Mouse (Mus musculus) MEL (cell line): ENCODE data around the gene Camk2b. TPM values are rescaled to one million over a fixed set of nuclear protein-coding genes. Genes with fewer than 3 reads are reported as not detected.

Experiments used
- DNase-seq: peaks from one replicate; pipeline ENCODE4 v3.0.0; 2011; ENCODE audit warnings: low read depth, low spot score
- H3K27ac ChIP-seq: 2 replicates; pipeline ENCODE4 v1.5.1; 2012; ENCODE audit warnings: low read depth, mild to moderate bottlenecking, control low read depth, low read length, moderate library complexity; ENCODE audit not compliant: control insufficient read depth
- H3K27me3 ChIP-seq, 2 experiments: fragments of 150-350 bp in 1 of 2; sonication (generic) in 1 of 2; 2 replicates each; pipeline ENCODE4 v1.6.1; 2012; ENCODE audit warnings: low read length in 2 of 2, mild to moderate bottlenecking in 2 of 2, improper control_type of control experiment in 1 of 2, moderate library complexity in 1 of 2; ENCODE audit not compliant: insufficient read depth in 2 of 2, control insufficient read depth in 1 of 2
- H3K36me3 ChIP-seq, 2 experiments: 2 replicates each; pipeline ENCODE4 v1.6.1; 2012 to 2014; ENCODE audit warnings: low read length in 2 of 2, improper control_type of control experiment in 1 of 2, inconsistent platforms in 1 of 2, mild to moderate bottlenecking in 1 of 2; ENCODE audit not compliant: insufficient read depth in 2 of 2, control insufficient read depth in 1 of 2
- H3K4me1 ChIP-seq, 2 experiments: fragments of 150-350 bp in 1 of 2; sonication (generic) in 1 of 2; 2 replicates each; pipeline ENCODE4 v1.6.1; 2012; ENCODE audit warnings: low read length in 2 of 2, improper control_type of control experiment in 1 of 2, mild to moderate bottlenecking in 1 of 2; ENCODE audit not compliant: insufficient read depth in 2 of 2, control insufficient read depth in 1 of 2
- H3K4me3 ChIP-seq, 2 experiments: fragments of 150-350 bp in 1 of 2; sonication (generic) in 1 of 2; 2 replicates each; pipeline ENCODE4 v1.5.1; 2012; ENCODE audit warnings: low read depth in 2 of 2, low read length in 2 of 2, mild to moderate bottlenecking in 2 of 2, moderate library complexity in 2 of 2, control low read depth in 1 of 2, improper control_type of control experiment in 1 of 2; ENCODE audit not compliant: control insufficient read depth in 1 of 2, insufficient read depth in 1 of 2
- H3K79me2 ChIP-seq: 2 replicates; pipeline ENCODE4 v1.6.1; 2012; ENCODE audit warnings: mild to moderate bottlenecking, low read length, moderate library complexity; ENCODE audit not compliant: control insufficient read depth, poor library complexity, insufficient read depth
- H3K9ac ChIP-seq: 2 replicates; pipeline ENCODE4 v1.6.1; 2012; ENCODE audit warnings: low read depth, mild to moderate bottlenecking, control low read depth, low read length, moderate library complexity; ENCODE audit not compliant: control insufficient read depth, poor library complexity, severe bottlenecking
- H3K9me3 ChIP-seq: fragments of 150-350 bp; sonication (generic); replicated peaks from 2 replicates; pipeline ENCODE4 v1.6.1; 2012; ENCODE audit warnings: mild to moderate bottlenecking, low read length, improper control_type of control experiment, moderate library complexity; ENCODE audit not compliant: insufficient read depth
- BHLHE40 ChIP-seq: IDR thresholded peaks from 2 replicates; pipeline ENCODE4 v1.6.1; 2012; ENCODE audit warnings: low read depth, mild to moderate bottlenecking, inconsistent platforms, low read length, improper control_type of control experiment, borderline replicate concordance
- CHD1 ChIP-seq: IDR thresholded peaks from 2 replicates; pipeline ENCODE4 v1.6.1; 2012; ENCODE audit warnings: low read depth, mild to moderate bottlenecking, inconsistent platforms, low read length, improper control_type of control experiment
- CTCF ChIP-seq, 3 experiments: IDR thresholded peaks in 2 of 3; conservative IDR thresholded peaks in 1 of 3; 2 replicates each; pipeline ENCODE4 v1.5.1; 2011 to 2012; ENCODE audit warnings: low read length in 3 of 3, low read depth in 2 of 3, mild to moderate bottlenecking in 2 of 3, improper control_type of control experiment in 1 of 3, inconsistent platforms in 1 of 3, mixed read lengths in 1 of 3, moderate library complexity in 1 of 3; ENCODE audit not compliant: control insufficient read depth in 1 of 3, insufficient read depth in 1 of 3, poor library complexity in 1 of 3, severe bottlenecking in 1 of 3
- E2F4 ChIP-seq: IDR thresholded peaks from 2 replicates; pipeline ENCODE4 v1.6.1; 2011; ENCODE audit warnings: low read depth, low read length, improper control_type of control experiment, borderline replicate concordance
- ELF1 ChIP-seq: IDR thresholded peaks from 2 replicates; pipeline ENCODE4 v1.6.1; 2014; ENCODE audit warnings: low read depth, mild to moderate bottlenecking, inconsistent platforms, low read length, improper control_type of control experiment, moderate library complexity
- EP300 ChIP-seq, 2 experiments: IDR thresholded peaks; 2 replicates each; pipeline ENCODE4 v1.6.1; 2011; ENCODE audit warnings: improper control_type of control experiment in 2 of 2, low read length in 2 of 2, low read depth in 1 of 2, mild to moderate bottlenecking in 1 of 2
- ETS1 ChIP-seq: IDR thresholded peaks from 2 replicates; pipeline ENCODE4 v1.6.1; 2012; ENCODE audit warnings: low read depth, mild to moderate bottlenecking, inconsistent platforms, low read length, improper control_type of control experiment, moderate library complexity
- GABPA ChIP-seq: IDR thresholded peaks from 2 replicates; pipeline ENCODE4 v1.6.1; 2012; ENCODE audit warnings: low read depth, mild to moderate bottlenecking, inconsistent platforms, low read length, improper control_type of control experiment, moderate library complexity
- GATA1 ChIP-seq: IDR thresholded peaks from 2 replicates; pipeline ENCODE4 v1.6.1; 2011; ENCODE audit warnings: low read depth, low read length, improper control_type of control experiment
- HCFC1 ChIP-seq: IDR thresholded peaks from 2 replicates; pipeline ENCODE4 v1.6.1; 2012; ENCODE audit warnings: low read depth, mild to moderate bottlenecking, inconsistent platforms, low read length, improper control_type of control experiment, moderate library complexity
- JUND ChIP-seq: IDR thresholded peaks from 2 replicates; pipeline ENCODE4 v1.6.1; 2011; ENCODE audit warnings: low read depth, mild to moderate bottlenecking, improper control_type of control experiment, low read length
- KAT2A ChIP-seq: conservative IDR thresholded peaks from 2 replicates; pipeline ENCODE4 v1.6.1; 2012; ENCODE audit warnings: low read depth, low read length, improper control_type of control experiment, inconsistent platforms
- MAFK ChIP-seq: IDR thresholded peaks from 2 replicates; pipeline ENCODE4 v1.6.1; 2011; ENCODE audit warnings: low read depth, mild to moderate bottlenecking, low read length, improper control_type of control experiment, borderline replicate concordance
- MAX ChIP-seq: IDR thresholded peaks from 2 replicates; pipeline ENCODE4 v1.6.1; 2011; ENCODE audit warnings: low read length, improper control_type of control experiment
- MAZ ChIP-seq: IDR thresholded peaks from 2 replicates; pipeline ENCODE4 v1.6.1; 2012; ENCODE audit warnings: low read depth, mild to moderate bottlenecking, inconsistent platforms, low read length, improper control_type of control experiment
- MEF2A ChIP-seq: IDR thresholded peaks from 2 replicates; pipeline ENCODE4 v1.6.1; 2014; ENCODE audit warnings: low read depth, mild to moderate bottlenecking, inconsistent platforms, low read length, improper control_type of control experiment; ENCODE audit not compliant: poor library complexity, insufficient replicate concordance, severe bottlenecking; ENCODE audit errors: extremely low read depth
- MXI1 ChIP-seq: IDR thresholded peaks from 2 replicates; pipeline ENCODE4 v1.6.1; 2011; ENCODE audit warnings: mild to moderate bottlenecking, low read depth, low read length, improper control_type of control experiment
- MYB ChIP-seq: IDR thresholded peaks from 2 replicates; pipeline ENCODE4 v1.6.1; 2011; ENCODE audit warnings: mild to moderate bottlenecking, low read depth, low read length, improper control_type of control experiment
- MYC ChIP-seq: IDR thresholded peaks from 2 replicates; pipeline ENCODE4 v1.6.1; 2011; ENCODE audit warnings: low read depth, mild to moderate bottlenecking, low read length, improper control_type of control experiment, moderate library complexity
- NELFE ChIP-seq: IDR thresholded peaks from 2 replicates; pipeline ENCODE4 v1.6.1; 2011; ENCODE audit warnings: low read depth, low read length, improper control_type of control experiment
- NRF1 ChIP-seq: IDR thresholded peaks from 2 replicates; pipeline ENCODE4 v1.6.1; 2014; ENCODE audit warnings: low read depth, mild to moderate bottlenecking, inconsistent platforms, low read length, improper control_type of control experiment, moderate library complexity; ENCODE audit not compliant: poor library complexity, insufficient read depth, severe bottlenecking
- POLR2A ChIP-seq, 2 experiments: IDR thresholded peaks; 2 replicates each; pipeline ENCODE4 v1.6.1; 2011 to 2012; ENCODE audit warnings: low read length in 2 of 2, mild to moderate bottlenecking in 2 of 2, control low read depth in 1 of 2, improper control_type of control experiment in 1 of 2, low read depth in 1 of 2, moderate library complexity in 1 of 2; ENCODE audit not compliant: control insufficient read depth in 1 of 2, insufficient read depth in 1 of 2, poor library complexity in 1 of 2
- POLR2AphosphoS2 ChIP-seq: IDR thresholded peaks from 2 replicates; pipeline ENCODE4 v1.6.1; 2011; ENCODE audit warnings: low read length, improper control_type of control experiment
- POLR2AphosphoS5 ChIP-seq: IDR thresholded peaks from 2 replicates; pipeline ENCODE4 v1.6.1; 2012; ENCODE audit warnings: low read depth, borderline replicate concordance, mild to moderate bottlenecking, inconsistent platforms, low read length, moderate library complexity, mixed read lengths
- RCOR1 ChIP-seq: IDR thresholded peaks from 2 replicates; pipeline ENCODE4 v1.6.1; 2012; ENCODE audit warnings: low read depth, mild to moderate bottlenecking, inconsistent platforms, low read length, improper control_type of control experiment
- SIN3A ChIP-seq: IDR thresholded peaks from 2 replicates; pipeline ENCODE4 v1.6.1; 2012; ENCODE audit warnings: low read length, improper control_type of control experiment, inconsistent platforms
- SMC3 ChIP-seq: IDR thresholded peaks from 2 replicates; pipeline ENCODE4 v1.6.1; 2011; ENCODE audit warnings: low read depth, low read length, improper control_type of control experiment
- TAL1 ChIP-seq: IDR thresholded peaks from 2 replicates; pipeline ENCODE4 v1.6.1; 2012; ENCODE audit warnings: mild to moderate bottlenecking, inconsistent platforms, low read length, moderate library complexity, mixed read lengths
- TBP ChIP-seq: IDR thresholded peaks from 2 replicates; pipeline ENCODE4 v1.8.0; 2011; ENCODE audit warnings: low read depth, low read length, improper control_type of control experiment
- TCF12 ChIP-seq: IDR thresholded peaks from 2 replicates; pipeline ENCODE4 v1.6.1; 2014; ENCODE audit warnings: low read depth, mild to moderate bottlenecking, inconsistent platforms, low read length, improper control_type of control experiment, moderate library complexity
- UBTF ChIP-seq: IDR thresholded peaks from 2 replicates; pipeline ENCODE4 v1.6.1; 2012; ENCODE audit warnings: low read depth, mild to moderate bottlenecking, inconsistent platforms, low read length, improper control_type of control experiment, moderate library complexity, borderline replicate concordance; ENCODE audit not compliant: insufficient read depth
- USF1 ChIP-seq: IDR thresholded peaks from 2 replicates; pipeline ENCODE4 v1.6.1; 2014; ENCODE audit warnings: low read depth, mild to moderate bottlenecking, inconsistent platforms, low read length, improper control_type of control experiment, moderate library complexity
- USF2 ChIP-seq, 2 experiments: IDR thresholded peaks; 2 replicates each; pipeline ENCODE4 v1.6.1; 2011 to 2012; ENCODE audit warnings: improper control_type of control experiment in 2 of 2, low read length in 2 of 2, borderline replicate concordance in 1 of 2, inconsistent platforms in 1 of 2, low read depth in 1 of 2, mild to moderate bottlenecking in 1 of 2; ENCODE audit not compliant: insufficient read depth in 1 of 2
- ZC3H11A ChIP-seq: IDR thresholded peaks from 2 replicates; pipeline ENCODE4 v1.6.1; 2012; ENCODE audit warnings: low read depth, mild to moderate bottlenecking, inconsistent platforms, low read length, improper control_type of control experiment
- ZKSCAN1 ChIP-seq: IDR thresholded peaks from 2 replicates; pipeline ENCODE4 v1.6.1; 2012; ENCODE audit warnings: low read depth, mild to moderate bottlenecking, inconsistent platforms, low read length, improper control_type of control experiment, moderate library complexity
- ZMIZ1 ChIP-seq: IDR thresholded peaks from 2 replicates; pipeline ENCODE4 v1.6.1; 2012; ENCODE audit warnings: low read depth, mild to moderate bottlenecking, inconsistent platforms, low read length, improper control_type of control experiment, moderate library complexity
- ZNF384 ChIP-seq: IDR thresholded peaks from 2 replicates; pipeline ENCODE4 v1.6.1; 2012; ENCODE audit warnings: low read depth, mild to moderate bottlenecking, inconsistent platforms, low read length, improper control_type of control experiment
- polyA plus RNA-seq, 2 experiments: library from polyadenylated mRNA; stranded (reverse) in 1 of 2; unstranded in 1 of 2; fragments of >175 nt in 1 of 2; fragments of >200 nt in 1 of 2; gene quantifications; 2 replicates each; pipeline versions ENCODE4 v1.2.1 to v1.2.4; 2012; ENCODE audit warnings: low replicate concordance in 2 of 2, low read depth in 1 of 2; ENCODE audit not compliant: insufficient read length in 2 of 2, insufficient read depth in 1 of 2, missing spikeins in 1 of 2
- total RNA-seq: library from RNA; depleted of rRNA; stranded (reverse); fragments of 300-350 nt; gene quantifications from 2 replicates; pipeline ENCODE4 v1.2.3, GENCODE M21; 2012

Camk2b gene
- total and polyA plus RNA-seq, 3 experiments: 0.04 TPM; not detected in 1

- Histone ChIP-seq H3K79me2 (peaks cover 24% of the 10 kb centered on the region), H3K36me3 (peaks cover 0 to 14% of the 10 kb centered on the region in 2 experiments; a peak in 2 of 4 replicates), H3K4me1 (peaks cover 7 to 28% of the 10 kb centered on the region in 2 experiments), H3K9me3 (no peaks in the 10 kb centered on the region), H3K9ac (no peak overlapping the region), H3K4me3 (no peak overlapping the region), H3K27me3 (no peaks in the 10 kb centered on the region), H3K27ac (no peak overlapping the region)
- DNase-seq: peak; percentile 79
- TF ChIP-seq TCF12: no peak
- peak; percentile 61 for TF ChIP-seq SMC3
- no peak for TF ChIP-seq ETS1
- TF ChIP-seq MAZ: no peak
- no peak for TF ChIP-seq NRF1
- no peak for TF ChIP-seq UBTF
- no peak for TF ChIP-seq TBP
- no peak for TF ChIP-seq POLR2AphosphoS2
- no peak for TF ChIP-seq JUND
- no peak for TF ChIP-seq MYB
- TF ChIP-seq POLR2A (IDR thresholded peaks at IDR 0.05; ENCODE audit: control insufficient read depth in 1 of 2, insufficient read depth in 1 of 2, low read depth in 1 of 2, low read length in 2 of 2, poor library complexity in 1 of 2): no peak
- no peak for TF ChIP-seq KAT2A
- no peak for TF ChIP-seq POLR2AphosphoS5
- no peak for TF ChIP-seq HCFC1
- TF ChIP-seq TAL1: no peak
- TF ChIP-seq NELFE: no peak
- peak in 2 of 3 experiments; percentile 47 to 82; a peak in 4 of 6 replicates for TF ChIP-seq CTCF (IDR thresholded peaks at IDR 0.05 in 2 of 3, conservative IDR thresholded peaks at IDR 0.05 in 1 of 3; ENCODE audit: control insufficient read depth in 1 of 3, insufficient read depth in 1 of 3, low read depth in 2 of 3, low read length in 3 of 3, poor library complexity in 1 of 3, severe bottlenecking in 1 of 3)
- TF ChIP-seq E2F4: no peak
- no peak for TF ChIP-seq MAFK
- TF ChIP-seq MAX: peak; percentile 45; the same call in 1 of the 2 replicates
- no peak for TF ChIP-seq SIN3A
- no peak for TF ChIP-seq EP300 (IDR thresholded peaks at IDR 0.05; ENCODE audit: low read depth in 1 of 2, low read length in 2 of 2)
- TF ChIP-seq ELF1: no peak
- no peak for TF ChIP-seq CHD1
- TF ChIP-seq ZNF384: peak; percentile 95
- peak; percentile 68 for TF ChIP-seq ZC3H11A
- peak; percentile 42; the same call in 1 of the 2 replicates for TF ChIP-seq MXI1
- TF ChIP-seq GABPA: no peak
- no peak for TF ChIP-seq MEF2A
- TF ChIP-seq ZMIZ1: no peak
- no peak for TF ChIP-seq RCOR1
- TF ChIP-seq MYC: peak; percentile 92
- no peak for TF ChIP-seq USF2 (IDR thresholded peaks at IDR 0.05; ENCODE audit: borderline replicate concordance in 1 of 2, insufficient read depth in 1 of 2, low read depth in 1 of 2, low read length in 2 of 2)
- no peak for TF ChIP-seq USF1
- TF ChIP-seq GATA1: no peak
- no peak for TF ChIP-seq ZKSCAN1
- TF ChIP-seq BHLHE40: no peak
Measured at GRCm38 (mm10) chr11:5953130-5953765, 112.9 kb downstream of the Camk2b start.
